ENCODE assay signal across 7 mouse cellular contexts in genomic region chr17:79353446-79354173, GRCm38 (mm10). TPM values are rescaled to one million over a fixed set of nuclear protein-coding genes. Genes with fewer than 3 reads are reported as not detected.
DNase-seq lines count a peak whose midpoint lies in the region; TF ChIP-seq lines count a peak whose summit lies in the region.

No protein-coding gene starts in this region.

- H3K4me1 ChIP-seq in E14TG2a.4 (replicated peaks; ENCODE audit: low read depth, low read length): peaks cover 34% of the 10 kb centered on the region

- H3K36me3 ChIP-seq in E14TG2a.4 (ENCODE audit: insufficient read depth, low read length): peaks cover 5% of the 10 kb centered on the region; the same call in 1 of the 2 replicates

- H3K9me3 ChIP-seq in E14TG2a.4 (ENCODE audit: low read length): no peaks in the 10 kb centered on the region

- H3K27me3 ChIP-seq in E14TG2a.4 (ENCODE audit: insufficient read depth, low read length): peaks cover 48% of the 10 kb centered on the region

- peak overlapping the region; percentile 86 for H3K4me3 ChIP-seq in E14TG2a.4 (replicated peaks; ENCODE audit: low read length)

- peak; percentile 47 for DNase-seq in adipocyte (ENCODE audit: low spot score)
- peak; percentile 66 for DNase-seq in heart, adult 18-20 months
- peak; percentile 17 for DNase-seq in kidney, postnatal 14 days
- DNase-seq in naive thymus-derived CD4-positive, alpha-beta T cell, adult 2 months (ENCODE audit: low read depth): peak; percentile 22
- no peak for DNase-seq in right cerebral cortex, postnatal 4 days
- no peak for DNase-seq in urinary bladder, postnatal 10 days (ENCODE audit: low spot score)

- TF ChIP-seq CTCF in E14TG2a.4 (conservative IDR thresholded peaks at IDR 0.05; ENCODE audit: low read length): no peak

RNA-seq across cellular contexts. Expression of gene Cdc42ep3, which starts 1.3 kb away (rescaled TPM):
- total RNA-seq in heart, adult 18-20 months (2021): 10 to 100 TPM; 23.5 to 29.8 TPM

Comparison
In these comparisons a context has a peak if more than half of its experiments do, and no peak if none do; other contexts are left out.
1. DNase-seq: peak in adipocyte (single experiment), heart, adult 18-20 months (2 of 2), kidney, postnatal 14 days (single experiment) and naive thymus-derived CD4-positive, alpha-beta T cell, adult 2 months (single experiment); none in right cerebral cortex, postnatal 4 days (single experiment) and urinary bladder, postnatal 10 days (single experiment).